Mouse (Mus musculus): ENCODE results near the gene Spon1. TPM values are rescaled to one million over a fixed set of nuclear protein-coding genes. Genes with fewer than 3 reads are reported as not detected.

The Spon1 gene
- polyA plus RNA-seq, 1 experiment from 2014 or later: 19.8 TPM

DNA sequence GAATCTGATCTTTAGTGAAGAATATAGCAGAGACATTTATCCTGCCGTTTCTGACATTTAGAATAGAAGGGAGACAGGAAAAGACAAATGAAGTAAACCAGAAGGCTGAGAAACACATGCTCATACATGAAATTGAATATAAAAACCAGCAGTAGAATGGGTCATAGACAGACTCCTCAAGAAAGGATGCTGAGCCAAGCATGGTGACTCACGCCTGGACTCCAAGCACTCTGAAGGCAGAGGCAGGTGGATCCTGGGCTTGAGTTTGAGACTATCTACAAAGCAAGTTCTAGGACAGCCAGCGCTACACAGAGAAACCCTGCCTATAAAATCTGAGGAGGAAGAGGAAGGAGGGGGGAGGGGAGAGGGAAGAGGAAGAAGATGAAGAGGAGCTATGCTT is 324.4 kb downstream of the Spon1 start:
- Histone ChIP-seq H3K4me1 (ENCODE audit: control insufficient read depth, insufficient read depth, low read length) (peaks cover 20% of the 10 kb centered on the region), H3K27me3 (ENCODE audit: control insufficient read depth, insufficient read depth, low read length) (no peaks in the 10 kb centered on the region), H3K9me3 (ENCODE audit: control insufficient read depth, low read depth, low read length) (no peaks in the 10 kb centered on the region), H3K4me2 (replicated peaks; ENCODE audit: low read depth, low read length) (no peak overlapping the region), H3K36me3 (ENCODE audit: control insufficient read depth, insufficient read depth, low read length) (no peaks in the 10 kb centered on the region), H3K9ac (replicated peaks; ENCODE audit: low read depth, low read length) (no peak overlapping the region), H3K27ac (ENCODE audit: low read length) (no peak overlapping the region), H3K4me3 (ENCODE audit: low read depth, low read length) (no peak overlapping the region)
- WGBS: 71% methylated on average over 3 of the region's 3 CpGs
- ATAC-seq (ENCODE audit: insufficient number of reproducible peaks, insufficient read depth, low FRiP score, low read depth): no peak

DNA sequence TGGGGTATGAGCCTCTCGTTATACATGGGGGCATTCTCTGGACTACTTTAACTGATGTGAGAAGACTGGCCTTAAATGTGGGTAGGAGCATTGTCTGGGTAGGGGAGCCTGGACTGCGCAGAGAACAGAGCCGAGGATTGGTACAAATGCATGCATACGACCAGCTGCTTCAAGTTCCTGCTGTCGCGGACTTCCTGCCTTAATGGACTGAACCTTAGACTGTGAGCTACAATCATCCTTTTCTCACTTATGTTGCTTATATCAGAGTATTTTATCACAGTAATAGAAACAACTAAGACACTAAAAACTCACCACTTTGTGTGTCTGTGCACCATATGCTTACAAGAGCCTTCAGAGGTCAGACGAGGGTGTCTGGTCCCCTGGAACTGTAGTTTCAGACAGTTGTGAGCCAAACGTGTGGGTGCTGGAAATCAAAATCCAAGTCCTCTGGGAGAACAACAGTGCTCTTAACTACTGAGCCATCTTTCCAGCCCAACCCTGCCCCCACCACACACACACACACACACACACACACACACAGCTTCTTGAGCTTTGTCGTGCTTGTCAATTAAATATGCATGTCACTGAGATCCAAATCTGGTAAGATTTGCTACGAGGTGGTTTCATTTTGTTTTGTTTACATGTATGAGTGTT is 325.2 kb downstream of the Spon1 start:
- H3K36me3 ChIP-seq (ENCODE audit: control insufficient read depth, insufficient read depth, low read length): no peaks in the 10 kb centered on the region
- peaks cover 20% of the 10 kb centered on the region for H3K4me1 ChIP-seq (ENCODE audit: control insufficient read depth, insufficient read depth, low read length)
- no peaks in the 10 kb centered on the region for H3K27me3 ChIP-seq (ENCODE audit: control insufficient read depth, insufficient read depth, low read length)
- no peak overlapping the region for H3K27ac ChIP-seq (ENCODE audit: low read length)
- no peaks in the 10 kb centered on the region for H3K9me3 ChIP-seq (ENCODE audit: control insufficient read depth, low read depth, low read length)
- H3K9ac ChIP-seq (replicated peaks; ENCODE audit: low read depth, low read length): no peak overlapping the region
- no peak for ATAC-seq (ENCODE audit: insufficient number of reproducible peaks, insufficient read depth, low FRiP score, low read depth)
- WGBS: 54% methylated on average over 10 of the region's 10 CpGs
- no peak overlapping the region for H3K4me2 ChIP-seq (replicated peaks; ENCODE audit: low read depth, low read length)
- H3K4me3 ChIP-seq (ENCODE audit: low read depth, low read length): no peak overlapping the region

Measured in stomach, embryonic 14.5 days (tissue).